Comparison of ENCODE assay signal across 21 mouse cellular contexts in the genomic region with DNA sequence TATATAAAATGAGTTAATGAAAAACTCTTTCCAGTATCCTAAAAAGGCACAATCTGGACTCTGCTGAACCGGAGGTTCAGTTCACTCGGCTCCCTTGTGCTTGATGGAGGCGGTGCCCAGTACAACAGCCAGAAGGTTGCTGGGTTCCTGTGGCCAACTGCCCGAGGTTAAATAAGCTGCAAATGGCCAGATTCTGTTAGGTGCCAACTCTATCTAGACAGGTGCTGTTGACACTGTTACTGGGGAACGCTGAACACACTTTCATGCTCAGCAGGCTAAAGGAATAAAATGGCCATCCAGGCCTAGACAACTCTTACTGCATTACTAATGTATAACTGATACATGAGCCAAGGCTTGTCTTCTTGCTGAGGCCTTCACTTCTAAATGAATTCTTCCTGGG. TPM values are rescaled to one million over a fixed set of nuclear protein-coding genes. Genes with fewer than 3 reads are reported as not detected.
DNase-seq lines count a peak whose midpoint lies in the region; TF ChIP-seq lines count a peak whose summit lies in the region.
"Had no signal": no experiment of that assay in that cellular context is flagged by ENCODE, and none has a peak within 500 bp of the region (broad histone marks: within the 10 kb centered on the region; RNA-seq: fewer than 3 reads in every experiment).

No protein-coding gene starts in this region.

- peak overlapping the region; percentile 5; the same call in 1 of the 2 replicates for H3K27ac ChIP-seq in layer of hippocampus, adult 2 months
- H3K27ac ChIP-seq in cerebellum, adult 2 months (ENCODE audit: insufficient read depth, low read length), result no peak overlapping the region
- no peak overlapping the region for H3K27ac ChIP-seq in thymus, adult 2 months (ENCODE audit: control insufficient read depth, insufficient read depth, low read length)
- H3K27ac ChIP-seq: embryonic facial prominence, embryonic 10.5 days; forebrain, embryonic 15.5 days; hindbrain, embryonic 15.5 days; midbrain, embryonic 10.5 days; neural tube, embryonic 15.5 days had no signal

- TF ChIP-seq POLR2A in cerebellum, adult 2 months (IDR thresholded peaks at IDR 0.05; ENCODE audit: borderline replicate concordance, insufficient read depth, low read length), result no peak
- no peak for TF ChIP-seq POLR2A in thymus, adult 2 months (IDR thresholded peaks at IDR 0.05; ENCODE audit: control insufficient read depth, extremely low read depth, insufficient read depth, low read length, poor library complexity)

- H3K4me1 ChIP-seq in cerebellum, adult 2 months (ENCODE audit: control insufficient read depth, insufficient read depth, low read length), result peaks cover 7% of the 10 kb centered on the region
- H3K4me1 ChIP-seq in thymus, adult 2 months (replicated peaks; ENCODE audit: control insufficient read depth, insufficient read depth, low read length), result no peaks in the 10 kb centered on the region
- H3K4me1 ChIP-seq: embryonic facial prominence, embryonic 10.5 days; forebrain, embryonic 15.5 days; hindbrain, embryonic 15.5 days; midbrain, embryonic 10.5 days had no signal

- TF ChIP-seq CTCF in layer of hippocampus, adult 2 months (conservative IDR thresholded peaks at IDR 0.05), result no peak
- TF ChIP-seq CTCF in cerebellum, adult 2 months (IDR thresholded peaks at IDR 0.05; ENCODE audit: borderline replicate concordance, insufficient read depth, low read depth, low read length), result no peak
- TF ChIP-seq CTCF in thymus, adult 2 months (IDR thresholded peaks at IDR 0.05; ENCODE audit: borderline replicate concordance, control insufficient read depth, extremely low read depth, insufficient read depth, low read length, poor library complexity), result no peak

- no peaks in the 10 kb centered on the region; the same call in 1 of the 2 replicates for H3K27me3 ChIP-seq in cerebellum, adult 2 months (ENCODE audit: control insufficient read depth, insufficient read depth, low read length)
- H3K27me3 ChIP-seq in thymus, adult 2 months (ENCODE audit: control insufficient read depth, insufficient read depth, low read length), result no peaks in the 10 kb centered on the region
- H3K27me3 ChIP-seq: forebrain, embryonic 15.5 days; hindbrain, embryonic 15.5 days; neural tube, embryonic 15.5 days had no signal

- H3K4me3 ChIP-seq in layer of hippocampus, adult 2 months, result no peak overlapping the region
- H3K4me3 ChIP-seq in cerebellum, adult 2 months (replicated peaks; ENCODE audit: insufficient read depth, low read depth, low read length), result no peak overlapping the region
- no peak overlapping the region for H3K4me3 ChIP-seq in thymus, adult 2 months (ENCODE audit: control insufficient read depth, insufficient read depth, low read length)
- H3K4me3 ChIP-seq: embryonic facial prominence, embryonic 10.5 days; forebrain, embryonic 15.5 days; hindbrain, embryonic 15.5 days; midbrain, embryonic 10.5 days; neural tube, embryonic 15.5 days had no signal

- no peaks in the 10 kb centered on the region for H3K36me3 ChIP-seq in thymus, adult 2 months (ENCODE audit: control insufficient read depth, insufficient read depth, low read length)
- H3K36me3 ChIP-seq: embryonic facial prominence, embryonic 10.5 days; forebrain, embryonic 15.5 days; hindbrain, embryonic 15.5 days; midbrain, embryonic 10.5 days; neural tube, embryonic 15.5 days had no signal

- DNase-seq in adrenal gland, postnatal 14 days, result peak; percentile 14
- DNase-seq in adrenal gland, adult 18-20 months (ENCODE audit: low spot score in 2 of 2), result no peak
- no peak for DNase-seq in layer of hippocampus, adult 2 months (ENCODE audit: low spot score in 2 of 2)
- no peak for DNase-seq in layer of hippocampus, adult 11-12 months (ENCODE audit: low spot score)
- DNase-seq in cerebellum, adult 2 months, result peak; percentile 26 to 57
- peak; percentile 36 to 38 for DNase-seq in cerebellum, postnatal 36 days
- DNase-seq in thymus, adult 2 months, result no peak
- no peak for DNase-seq in adipocyte (ENCODE audit: low spot score)
- DNase-seq: gastrocnemius, postnatal 25 days; heart, postnatal 36 days; kidney, postnatal 36 days; layer of hippocampus, adult 9-11 months; liver; liver, postnatal 0 days; thymus, postnatal 14 days had no signal

- 5% methylated on average over 5 of the region's 5 CpGs for WGBS in cerebellum, adult 2 months
- WGBS in thymus, adult 2 months, result 81% methylated on average over 5 of the region's 5 CpGs

RNA-seq across cellular contexts. Expression of a gene that starts 7.6 kb away (rescaled TPM):
- total RNA-seq in adrenal gland, postnatal 14 days (2021), result 0.93 and 1.4 TPM in 2 replicates
- under 1 TPM; 0.64 to 0.86 TPM for total RNA-seq in adrenal gland, adult 18-20 months (2021)
- total RNA-seq in layer of hippocampus, adult 2 months (2021), result 100 to 1,000 TPM; 116 TPM
- polyA plus RNA-seq in cerebellum, adult 2 months (2012; rRNA removed), result 31.1 and 35.5 TPM in 2 replicates
- 0.55 and 0.65 TPM in 2 replicates for polyA plus RNA-seq in thymus, adult 2 months (2012; rRNA removed)
- polyA plus RNA-seq: activated CD4-positive, CD25-positive, alpha-beta regulatory T cell, adult 4 months had no signal

Comparison
In these comparisons a context has a peak if more than half of its experiments do, and no peak if none do; other contexts are left out.
1. DNase-seq: peak in adrenal gland, postnatal 14 days (single experiment), cerebellum, adult 2 months (2 of 2) and cerebellum, postnatal 36 days (2 of 2); none in adrenal gland, adult 18-20 months (0 of 2), layer of hippocampus, adult 2 months (0 of 2), layer of hippocampus, adult 11-12 months (single experiment), thymus, adult 2 months (single experiment) and adipocyte (single experiment).
2. RNA of a gene that starts 7.6 kb away (total RNA-seq): 116 TPM in layer of hippocampus, adult 2 months; 0.93 to 1.4 TPM in adrenal gland, postnatal 14 days and 0.64 to 0.86 TPM in adrenal gland, adult 18-20 months; every median in the first group is over 10 times any median in the second.